Mouse (Mus musculus) brain, embryonic 14.5 days (tissue): ENCODE results near the gene Slc22a20. TPM values are rescaled to one million over a fixed set of nuclear protein-coding genes. Genes with fewer than 3 reads are reported as not detected.
A peak's percentile ranks its signal among the peaks of the same experiment; 100 is the strongest.

Source experiments
- DNase-seq: peaks from one replicate; pipeline ENCODE4 v3.0.0-alpha.2; 2011; ENCODE audit warnings: low read depth
- CTCF ChIP-seq: fragments of 200-500 bp; IDR thresholded peaks from 2 replicates; pipeline ENCODE4 v1.5.1; 2012; ENCODE audit warnings: inconsistent platforms, mild to moderate bottlenecking, moderate library complexity, borderline replicate concordance; ENCODE audit not compliant: insufficient read depth, insufficient read length; ENCODE audit errors: extremely low read depth
- POLR2A ChIP-seq: fragments of 200-500 bp; IDR thresholded peaks from 2 replicates; pipeline ENCODE4 v1.6.1; 2012; ENCODE audit warnings: mild to moderate bottlenecking, inconsistent platforms, borderline replicate concordance; ENCODE audit not compliant: poor library complexity, insufficient read depth, insufficient read length, severe bottlenecking; ENCODE audit errors: extremely low read depth
- polyA plus RNA-seq: library from polyadenylated mRNA; depleted of rRNA; stranded (reverse); fragments of >200 nt; gene quantifications from 2 replicates; pipeline ENCODE4 v1.2.3, GENCODE M21; 2012

Gene Slc22a20
- polyA plus RNA-seq, 1 experiment = not detected

- no peak for DNase-seq
- TF ChIP-seq POLR2A (no peak), CTCF (no peak)
Observed at GRCm38 (mm10) chr19:5945027-5945426, 40.9 kb downstream of the Slc22a20 start.

GRCm38 (mm10) chr19:5944145-5944544 lies 41.8 kb downstream of the Slc22a20 start:
- DNase-seq = no peak
- TF ChIP-seq POLR2A (no peak), CTCF (no peak)

GRCm38 (mm10) chr19:5943404-5943803 lies 42.5 kb downstream of the Slc22a20 start:
- TF ChIP-seq CTCF (no peak), POLR2A (no peak)
- no peak for DNase-seq

GRCm38 (mm10) chr19:5942581-5942980 lies 43.4 kb downstream of the Slc22a20 start:
- TF ChIP-seq CTCF (no peak), POLR2A (no peak)
- no peak for DNase-seq

- TF ChIP-seq CTCF (no peak), POLR2A (no peak)
- DNase-seq = no peak
Observed at GRCm38 (mm10) chr19:5940656-5941055, 45.3 kb downstream of the Slc22a20 start.

- TF ChIP-seq CTCF (no peak), POLR2A (no peak)
- peak; percentile 77 for DNase-seq
Observed at GRCm38 (mm10) chr19:5940173-5940572, 45.8 kb downstream of the Slc22a20 start.

- TF ChIP-seq POLR2A (no peak), CTCF (no peak)
Observed at GRCm38 (mm10) chr19:5939715-5940114, 46.2 kb downstream of the Slc22a20 start.

GRCm38 (mm10) chr19:5938516-5938915 lies 47.4 kb downstream of the Slc22a20 start:
- TF ChIP-seq POLR2A (no peak), CTCF (no peak)
- no peak for DNase-seq

More at GRCm38 (mm10) chr19:5939715-5940114, 46.2 kb downstream of the Slc22a20 start:
- DNase-seq = no peak

- peak; percentile 64 for DNase-seq
- TF ChIP-seq CTCF = no peak
- no peak for TF ChIP-seq POLR2A
Observed at GRCm38 (mm10) chr19:5937836-5938406, 48.0 kb downstream of the Slc22a20 start.

- TF ChIP-seq POLR2A = no peak
- TF ChIP-seq CTCF = no peak
- peak; percentile 43 for DNase-seq
Observed at GRCm38 (mm10) chr19:5937095-5937835, 48.7 kb downstream of the Slc22a20 start.

GRCm38 (mm10) chr19:5935691-5936090 lies 50.3 kb downstream of the Slc22a20 start:
- TF ChIP-seq CTCF = no peak
- TF ChIP-seq POLR2A = no peak
- DNase-seq = no peak

GRCm38 (mm10) chr19:5935266-5935665 lies 50.7 kb downstream of the Slc22a20 start:
- TF ChIP-seq CTCF (no peak), POLR2A (no peak)
- DNase-seq = no peak
